Mouse (Mus musculus): Measurements from ENCODE around the gene Tcf3.

DNA sequence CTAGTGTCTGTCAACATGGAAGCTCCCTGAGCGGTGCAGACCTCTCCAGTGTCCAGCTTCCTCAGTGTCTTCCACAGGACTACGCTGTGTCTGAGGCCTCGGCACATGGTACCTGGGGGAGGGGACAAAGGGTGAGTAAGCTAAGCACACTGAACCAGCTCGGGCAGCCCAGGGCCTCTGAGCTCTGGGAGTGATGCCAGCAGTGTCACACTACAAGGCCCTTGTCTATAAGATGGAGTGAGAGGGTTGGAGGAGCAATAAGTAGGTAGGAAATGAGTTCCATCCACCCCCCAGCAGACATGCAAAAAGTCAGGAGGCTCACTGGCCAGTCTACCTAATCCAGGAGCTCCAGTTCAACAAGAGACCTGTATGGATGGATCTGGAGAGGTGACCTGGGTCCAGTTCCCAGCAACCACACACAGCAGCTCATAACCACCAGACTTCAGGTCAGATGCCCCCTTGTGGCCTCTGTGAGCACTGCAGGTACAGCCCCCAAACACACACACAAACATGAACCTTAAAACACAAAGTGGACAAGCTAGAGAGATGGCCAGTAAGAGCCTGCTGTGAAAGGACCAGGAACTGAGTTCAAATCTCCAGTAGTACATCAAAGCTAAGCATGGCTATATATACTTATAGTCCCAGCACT lies 30.3 kb downstream of the Tcf3 start:
- TF ChIP-seq CTCF (IDR thresholded peaks at IDR 0.05) (peak; percentile 77), POLR2A (IDR thresholded peaks at IDR 0.05; ENCODE audit: insufficient read depth, low read depth, low read length) (no peak), EP300 (IDR thresholded peaks at IDR 0.05; ENCODE audit: insufficient read depth, low read depth, low read length) (no peak)
